Mouse (Mus musculus) splenic B cell, adult 2 months (primary cell): Measurements from ENCODE around the gene Hsd11b1.

Experiments used
- DNase-seq: peaks from one replicate; pipeline ENCODE4 v3.0.0-alpha.2; 2011; ENCODE audit warnings: low read depth, low spot score
- H3K27me3 ChIP-seq: 2 replicates; pipeline ENCODE4 v1.6.1; 2012; ENCODE audit warnings: mild to moderate bottlenecking, low read length, moderate library complexity, mixed read lengths; ENCODE audit not compliant: control insufficient read depth, poor library complexity, insufficient read depth, severe bottlenecking
- H3K36me3 ChIP-seq: 2 replicates; pipeline ENCODE4 v1.6.1; 2012; ENCODE audit warnings: mild to moderate bottlenecking, low read length, moderate library complexity, mixed read lengths; ENCODE audit not compliant: control insufficient read depth, poor library complexity, insufficient read depth, severe bottlenecking

Gene Hsd11b1

DNA sequence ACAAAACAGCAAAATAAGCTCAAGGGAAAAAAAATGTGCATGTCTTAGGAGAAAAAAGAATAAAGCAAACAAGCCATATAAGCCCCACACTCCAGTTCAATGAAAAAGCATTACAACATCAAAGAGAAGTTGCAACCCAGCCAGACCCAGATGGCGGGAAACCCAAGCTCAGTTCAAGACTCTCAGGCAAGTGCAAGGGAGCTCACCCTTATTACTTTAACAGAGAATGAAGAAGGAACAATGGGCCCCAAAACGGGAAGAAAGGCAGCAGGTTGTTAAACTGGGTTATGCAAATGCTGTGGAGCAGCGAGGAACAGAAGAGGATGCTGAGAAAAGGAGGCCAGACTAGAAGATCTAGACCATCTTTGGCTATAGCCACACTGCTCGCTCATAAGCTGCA, 21.0 kb downstream of the Hsd11b1 start:
- Histone ChIP-seq H3K27me3 (no peaks in the 10 kb centered on the region), H3K36me3 (no peaks in the 10 kb centered on the region)
- peak; percentile 68 for DNase-seq

DNA sequence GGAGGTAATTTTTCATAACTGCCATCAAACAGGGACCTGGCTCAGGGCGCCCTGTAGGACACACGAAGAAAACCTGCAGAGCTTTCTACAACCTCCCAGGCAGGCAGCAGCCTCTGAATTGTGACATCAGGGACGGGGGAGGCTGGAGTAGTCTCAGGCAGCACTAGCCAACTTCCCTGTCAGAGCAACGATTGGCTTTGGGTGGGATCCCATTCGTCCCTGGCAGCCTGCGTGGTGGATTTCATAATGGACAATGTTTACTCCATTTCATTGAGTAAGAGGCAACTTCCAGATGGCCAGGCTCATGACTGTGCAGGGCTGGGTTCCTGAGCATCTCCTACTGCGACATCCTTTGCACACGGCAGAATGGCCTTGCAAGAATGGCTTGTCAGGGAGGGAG, 21.6 kb downstream of the Hsd11b1 start:
- Histone ChIP-seq H3K36me3 (no peaks in the 10 kb centered on the region), H3K27me3 (no peaks in the 10 kb centered on the region)
- DNase-seq: no peak

DNA sequence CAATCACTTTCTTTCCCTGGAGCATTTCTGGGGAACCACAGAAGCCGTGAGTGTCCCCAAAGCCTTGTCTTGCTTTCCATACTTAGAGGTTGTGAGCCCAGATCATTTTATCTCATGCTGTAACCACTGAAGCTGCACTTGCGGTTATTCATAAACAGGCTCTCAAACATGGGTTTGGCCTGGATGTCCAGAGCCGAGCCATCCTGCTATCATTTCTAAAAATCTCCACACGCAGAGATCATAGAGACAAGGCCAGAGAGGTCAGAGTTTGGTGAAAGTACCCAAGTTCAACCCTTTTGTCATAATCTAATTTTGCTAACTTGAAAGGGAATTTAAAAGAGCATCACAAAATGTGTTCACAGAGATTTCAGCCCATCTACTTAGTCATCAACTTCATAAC, 22.4 kb downstream of the Hsd11b1 start:
- Histone ChIP-seq H3K27me3 (no peaks in the 10 kb centered on the region), H3K36me3 (no peaks in the 10 kb centered on the region)
- no peak for DNase-seq

DNA sequence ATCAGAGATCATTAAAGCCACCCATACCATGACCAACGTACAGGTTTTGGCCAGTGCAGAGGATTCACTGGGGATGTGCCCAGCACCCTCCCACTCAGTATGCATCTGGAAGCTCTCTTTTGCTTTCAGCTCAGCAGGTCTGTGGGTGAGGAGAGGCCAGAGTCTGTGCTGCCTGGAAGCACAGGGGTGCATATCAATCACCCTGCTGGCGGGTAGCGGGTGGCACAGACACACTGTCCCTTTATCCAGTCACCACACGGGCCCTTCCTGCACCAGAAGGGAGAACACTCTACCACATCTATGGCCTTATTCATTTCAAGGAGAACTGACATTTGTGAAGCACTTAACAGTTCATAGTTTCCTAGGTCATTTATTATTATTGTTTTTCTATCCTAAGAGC, 25.4 kb downstream of the Hsd11b1 start:
- Histone ChIP-seq H3K27me3 (no peaks in the 10 kb centered on the region), H3K36me3 (no peaks in the 10 kb centered on the region)
- no peak for DNase-seq

DNA sequence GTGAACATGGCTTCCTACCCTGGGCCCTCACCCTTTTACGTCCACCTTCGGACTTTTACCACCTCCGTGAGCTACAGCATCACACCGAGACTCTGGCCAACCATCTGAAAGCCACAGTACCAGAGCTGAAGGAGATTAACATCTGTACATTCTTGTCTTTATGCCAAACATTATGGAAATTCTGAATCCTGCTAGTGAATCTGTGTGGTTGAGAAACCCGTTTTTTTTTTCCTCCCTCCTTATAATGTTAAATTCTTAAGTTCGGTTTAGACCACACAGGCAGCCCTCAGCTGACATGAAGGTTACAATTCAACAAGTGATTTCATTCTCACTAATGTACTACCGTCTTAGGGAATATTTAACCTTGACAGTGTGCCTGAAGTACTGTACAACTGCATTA, 28.9 kb downstream of the Hsd11b1 start:
- no peaks in the 10 kb centered on the region for H3K27me3 ChIP-seq
- H3K36me3 ChIP-seq: no peaks in the 10 kb centered on the region
- no peak for DNase-seq

DNA sequence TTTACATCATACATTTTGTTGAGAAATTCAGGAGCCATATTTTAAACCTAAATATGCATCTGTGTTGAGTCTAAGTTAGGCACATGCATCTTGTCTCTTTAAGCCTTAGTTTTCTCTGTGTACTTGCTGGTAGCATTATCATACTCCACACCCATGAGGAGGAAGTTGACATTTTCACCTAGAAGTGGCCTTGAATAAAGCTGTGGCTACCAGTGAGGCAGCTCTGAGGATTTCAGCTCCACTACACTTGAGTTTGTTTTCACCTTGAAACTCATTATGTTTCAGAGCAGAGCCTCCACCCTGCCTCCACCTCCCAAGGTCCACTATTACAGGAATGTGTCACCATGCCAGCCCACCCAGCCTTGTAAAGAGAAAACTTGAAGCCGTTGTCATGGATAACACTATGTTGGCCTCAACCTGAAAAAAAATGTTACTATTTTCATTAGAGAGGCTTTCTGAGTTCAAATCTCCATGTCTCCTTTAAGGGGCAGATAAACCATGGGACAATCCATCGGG, 29.7 kb downstream of the Hsd11b1 start:
- DNase-seq: peak; percentile 51
- H3K27me3 ChIP-seq: no peaks in the 10 kb centered on the region
- no peaks in the 10 kb centered on the region for H3K36me3 ChIP-seq

DNA sequence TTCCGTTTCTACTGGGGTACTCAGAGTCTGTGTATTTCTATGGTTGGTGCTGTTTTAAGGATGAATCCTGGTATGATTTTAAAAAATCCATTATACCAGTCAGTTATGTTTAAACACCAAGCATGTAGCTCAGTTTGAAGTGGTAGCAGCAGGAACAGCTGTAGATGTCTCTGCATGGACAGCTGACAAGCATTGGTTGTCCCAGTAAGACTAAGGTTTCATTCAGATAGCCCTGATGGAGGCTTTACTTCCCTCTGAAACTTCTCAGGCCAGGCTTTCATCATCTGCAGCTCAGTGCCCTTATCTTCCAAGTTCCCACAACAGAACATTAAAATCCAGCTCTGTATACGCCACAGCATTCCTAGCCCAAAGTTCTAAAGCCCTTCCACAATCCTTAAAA, 31.1 kb downstream of the Hsd11b1 start:
- H3K36me3 ChIP-seq: 0 out of 2 replicates have a peak, but pooled peaks cover 2% of the 10 kb centered on the region
- no peak for DNase-seq
- no peaks in the 10 kb centered on the region for H3K27me3 ChIP-seq

DNA sequence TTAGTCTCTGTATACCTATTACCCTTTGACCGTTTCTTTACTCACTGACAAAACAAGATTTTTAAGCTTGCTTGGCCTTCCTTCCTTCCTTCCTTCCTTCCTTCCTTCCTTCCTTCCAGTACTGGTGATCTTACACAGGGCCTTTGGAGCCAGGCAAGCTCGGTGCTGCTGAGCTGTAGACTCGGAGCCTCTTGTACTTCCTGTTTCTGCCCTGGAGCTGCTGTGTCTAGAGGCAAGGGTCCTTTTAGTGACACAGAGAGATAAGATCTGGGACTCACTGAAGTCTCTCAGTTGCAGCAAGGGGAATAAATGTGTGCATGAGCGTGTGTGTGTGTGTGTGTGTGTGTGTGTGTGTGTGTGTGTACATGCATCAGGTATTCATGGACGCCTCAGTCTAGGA, 32.9 kb downstream of the Hsd11b1 start:
- H3K27me3 ChIP-seq: no peaks in the 10 kb centered on the region
- H3K36me3 ChIP-seq: 0 out of 2 replicates have a peak, but pooled peaks cover 2% of the 10 kb centered on the region
- peak; percentile 53 for DNase-seq

DNA sequence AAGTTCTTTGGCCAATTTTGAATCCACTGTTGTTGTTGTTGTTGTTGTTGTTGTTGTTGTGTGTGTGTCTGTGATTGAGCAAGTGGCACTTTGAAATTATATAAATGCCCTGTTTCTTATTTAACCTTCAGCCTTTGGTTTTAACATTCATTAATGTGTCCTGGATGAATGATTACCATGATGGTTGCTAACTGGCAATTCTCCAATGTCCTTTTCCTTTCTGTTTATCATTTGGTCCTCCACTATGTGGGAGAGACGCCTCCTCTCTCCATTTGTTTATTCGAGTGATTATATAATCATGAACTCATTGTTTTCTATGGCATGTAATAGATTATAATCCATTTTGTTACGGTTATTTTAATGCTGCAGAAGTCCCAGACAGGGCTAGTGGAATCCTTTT, 33.3 kb downstream of the Hsd11b1 start:
- no peak for DNase-seq
- Histone ChIP-seq H3K27me3 (no peaks in the 10 kb centered on the region), H3K36me3 (0 out of 2 replicates have a peak, but pooled peaks cover 2% of the 10 kb centered on the region)

DNA sequence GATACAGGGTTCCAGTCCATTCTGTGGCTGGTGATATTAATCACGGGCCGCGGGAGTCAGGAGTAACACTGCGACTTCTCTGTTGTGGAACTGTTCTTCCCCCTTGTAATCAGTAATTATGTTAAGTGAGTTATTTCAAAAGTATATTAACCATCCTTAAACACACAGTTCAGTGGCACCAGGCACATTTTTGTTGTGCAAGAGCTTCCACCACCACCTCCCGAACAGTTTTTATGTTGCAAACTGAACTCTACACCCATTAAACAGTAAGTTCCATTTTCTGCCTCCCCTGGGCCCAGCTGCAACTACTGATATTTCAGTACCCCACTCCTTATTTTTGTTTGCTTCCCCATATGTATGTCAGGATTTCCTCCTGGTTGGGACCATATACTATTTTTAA, 34.3 kb downstream of the Hsd11b1 start:
- Histone ChIP-seq H3K36me3 (0 out of 2 replicates have a peak, but pooled peaks cover 2% of the 10 kb centered on the region), H3K27me3 (no peaks in the 10 kb centered on the region)
- DNase-seq: no peak

DNA sequence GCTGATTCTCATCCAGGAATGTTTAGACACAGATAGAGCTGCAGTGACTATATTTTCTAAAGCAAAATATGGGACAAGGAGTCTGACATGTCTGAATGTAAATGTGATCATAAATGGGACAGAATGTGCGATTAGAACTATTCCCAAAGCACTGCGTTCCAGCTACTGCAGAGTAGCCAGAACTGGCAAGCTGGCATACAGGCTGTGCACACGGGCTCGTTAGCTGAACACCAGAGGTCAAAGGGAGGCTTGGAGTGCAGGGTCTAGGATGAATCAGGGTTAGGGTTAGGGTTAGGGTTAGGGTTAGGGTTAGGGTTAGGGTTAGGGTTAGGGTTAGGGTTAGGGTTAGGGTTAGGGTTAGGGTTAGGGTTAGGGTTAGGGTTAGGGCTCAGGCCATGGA, 36.3 kb downstream of the Hsd11b1 start:
- no peak for DNase-seq
- Histone ChIP-seq H3K36me3 (peaks cover 3% of the 10 kb centered on the region; the same call in 1 of the 2 replicates), H3K27me3 (no peaks in the 10 kb centered on the region)

DNA sequence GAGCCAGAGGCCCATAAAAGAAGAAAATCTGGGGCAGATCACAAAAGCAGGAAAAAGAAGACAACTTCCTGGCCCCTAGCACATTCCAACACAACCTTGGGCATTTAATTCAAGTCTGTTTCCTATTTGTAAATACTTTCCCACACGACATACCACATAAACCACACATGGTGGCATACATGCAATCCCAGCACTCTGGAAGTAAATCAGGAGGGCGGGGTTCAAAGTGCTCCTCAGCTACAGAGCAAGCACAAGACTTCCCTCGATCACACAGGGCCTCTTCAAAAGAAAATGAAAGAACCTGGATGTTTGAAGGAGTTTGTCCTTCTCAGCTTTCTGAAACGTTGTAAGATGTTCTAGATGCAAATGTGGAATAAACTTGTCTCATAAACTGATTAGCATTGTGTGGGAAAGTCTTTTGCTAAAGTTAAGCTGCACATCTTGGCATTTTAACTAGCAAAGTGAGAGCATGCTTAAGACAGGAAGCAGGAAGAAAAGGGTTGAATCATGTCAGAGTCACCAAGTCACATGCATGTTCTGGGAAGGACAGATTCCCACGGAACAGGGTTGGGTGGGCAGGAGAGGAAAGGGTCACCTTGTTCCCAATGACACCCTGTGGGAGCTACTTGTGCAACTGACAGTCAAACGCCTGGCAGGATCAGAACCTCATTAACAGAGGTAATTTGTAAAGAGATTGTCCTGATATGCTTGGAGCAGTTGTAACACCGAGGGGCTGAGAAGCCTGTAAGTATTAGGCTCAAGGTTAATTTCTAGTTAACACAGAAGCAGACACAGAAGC, 37.0 kb downstream of the Hsd11b1 start:
- Histone ChIP-seq H3K36me3 (peaks cover 3% of the 10 kb centered on the region; the same call in 1 of the 2 replicates), H3K27me3 (no peaks in the 10 kb centered on the region)
- no peak for DNase-seq

DNA sequence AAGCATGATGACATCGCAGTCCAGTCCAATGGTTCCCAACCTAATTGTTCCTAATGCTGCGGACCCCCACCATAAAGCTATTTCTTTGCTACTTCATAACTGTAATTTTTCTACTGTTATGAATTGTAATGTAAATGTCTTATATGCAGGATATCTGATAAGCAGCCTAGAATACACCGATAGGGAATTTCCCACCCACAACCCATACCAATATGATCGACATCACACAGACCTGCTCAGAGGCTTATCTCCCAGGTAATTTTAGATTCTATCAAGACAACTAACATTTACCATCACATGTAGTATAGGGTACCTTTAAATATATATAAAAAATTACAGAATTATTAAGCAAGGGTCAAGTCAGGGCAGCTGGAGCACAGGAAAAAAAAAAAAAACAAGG, 37.8 kb downstream of the Hsd11b1 start:
- no peak for DNase-seq
- Histone ChIP-seq H3K27me3 (no peaks in the 10 kb centered on the region), H3K36me3 (peaks cover 3% of the 10 kb centered on the region; the same call in 1 of the 2 replicates)

DNA sequence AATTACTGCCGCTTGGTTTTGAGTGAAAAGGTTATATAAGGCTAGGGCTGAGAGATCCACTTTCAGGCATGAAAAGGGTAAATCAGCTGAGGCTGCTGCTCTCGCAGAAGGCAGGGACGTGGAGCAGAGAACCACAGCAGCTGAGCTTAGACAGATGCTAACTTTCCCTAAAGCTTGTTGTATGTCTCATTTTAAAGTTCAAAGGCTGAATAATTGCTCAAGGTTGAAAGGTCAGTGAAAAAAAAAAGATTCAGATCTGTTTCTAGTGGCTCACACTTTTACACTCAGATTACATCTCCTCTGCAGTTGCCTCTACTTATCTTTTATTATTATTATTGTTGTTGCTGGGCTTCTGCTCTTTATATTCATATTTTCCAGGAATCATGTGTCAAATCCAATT, 38.3 kb downstream of the Hsd11b1 start:
- DNase-seq: no peak
- H3K27me3 ChIP-seq: no peaks in the 10 kb centered on the region
- H3K36me3 ChIP-seq: peaks cover 3% of the 10 kb centered on the region; the same call in 1 of the 2 replicates

DNA sequence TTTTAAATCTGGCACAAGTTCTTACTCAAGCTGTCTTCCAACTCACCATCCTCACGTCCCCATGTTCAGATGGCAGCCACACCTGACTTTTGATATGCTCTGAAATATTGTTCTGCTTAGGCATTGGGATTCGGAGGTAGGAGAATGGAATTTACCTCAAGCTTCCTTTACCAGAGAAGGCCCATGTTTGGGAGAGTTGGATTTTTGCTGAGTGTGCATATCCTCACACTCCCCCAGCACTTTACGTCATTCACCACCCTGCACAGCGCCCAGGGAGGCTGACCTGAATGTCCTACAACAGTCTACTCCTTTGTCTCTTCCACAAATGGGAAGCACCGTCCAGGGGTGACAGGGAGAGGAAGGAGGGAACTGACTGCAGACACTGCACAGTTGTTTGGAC, 43.5 kb downstream of the Hsd11b1 start:
- Histone ChIP-seq H3K27me3 (no peaks in the 10 kb centered on the region), H3K36me3 (peaks cover 3% of the 10 kb centered on the region; the same call in 1 of the 2 replicates)
- no peak for DNase-seq
